Mouse (Mus musculus) inflammation-experienced regulatory T-cells, adult 6 months (primary cell): ENCODE results near the gene Xrcc1. TPM values are rescaled to one million over a fixed set of nuclear protein-coding genes. Genes with fewer than 3 reads are reported as not detected.
A peak's percentile ranks its signal among the peaks of the same experiment; 100 is the strongest.
"Not testable (repeated sequence)": the region's sequence is repeated elsewhere in the genome, so short reads cannot be mapped to it uniquely, and the experiment has no call there.

Experiments
- ATAC-seq: one replicate; pipeline ENCODE4 v1.8.0; 2017
- polyA plus RNA-seq, 3 experiments: library from polyadenylated mRNA; unstranded; fragments of 100-300 nt; shearing (Covaris generic); gene quantifications; one replicate each; pipeline ENCODE4 v1.2.1; 2017

Xrcc1 gene
- 10 to 100 TPM; 24.2 to 34.4 (median 31.8) TPM for polyA plus RNA-seq

DNA sequence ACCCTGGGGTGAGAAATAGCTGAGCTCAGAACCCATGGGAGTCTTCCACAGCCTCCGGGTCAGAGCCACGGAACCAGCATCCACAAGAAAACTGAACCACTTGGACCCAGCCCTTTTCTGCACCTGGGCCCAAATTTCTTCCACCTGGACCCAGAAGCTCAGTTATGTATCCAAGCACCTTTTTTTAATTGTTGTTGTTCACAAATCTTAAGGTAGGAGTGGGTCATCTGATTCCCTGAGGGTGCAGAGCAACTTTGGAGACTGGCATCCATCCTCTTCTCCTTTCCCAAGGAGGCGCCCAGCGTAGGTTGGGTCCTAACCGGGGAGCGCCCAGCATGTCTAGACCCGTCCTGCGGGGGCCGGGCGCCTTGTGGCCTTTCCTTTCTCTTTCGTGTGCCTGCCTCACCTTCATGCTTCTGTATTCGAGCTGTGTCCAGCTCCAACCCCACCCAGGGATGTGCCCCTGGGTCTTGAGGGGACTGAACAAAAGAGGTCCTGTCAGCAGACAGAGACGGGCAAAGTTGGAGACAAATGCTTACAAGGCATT lies at the start of gene Xrcc1, which contains the start of gene Pinlyp:
TSS of gene Xrcc1 (plus strand) at position 222 of the 547 bp plus-strand sequence.
TSS of gene Pinlyp (minus strand) at position 51 of the 547 bp plus-strand sequence.
- no peak for ATAC-seq

GRCm38 (mm10) chr7:24499856-24500577 lies 46.1 kb upstream of the Xrcc1 start:
- ATAC-seq = no peak

GRCm38 (mm10) chr7:24500929-24501328 lies 45.2 kb upstream of the Xrcc1 start:
- no peak for ATAC-seq

DNA sequence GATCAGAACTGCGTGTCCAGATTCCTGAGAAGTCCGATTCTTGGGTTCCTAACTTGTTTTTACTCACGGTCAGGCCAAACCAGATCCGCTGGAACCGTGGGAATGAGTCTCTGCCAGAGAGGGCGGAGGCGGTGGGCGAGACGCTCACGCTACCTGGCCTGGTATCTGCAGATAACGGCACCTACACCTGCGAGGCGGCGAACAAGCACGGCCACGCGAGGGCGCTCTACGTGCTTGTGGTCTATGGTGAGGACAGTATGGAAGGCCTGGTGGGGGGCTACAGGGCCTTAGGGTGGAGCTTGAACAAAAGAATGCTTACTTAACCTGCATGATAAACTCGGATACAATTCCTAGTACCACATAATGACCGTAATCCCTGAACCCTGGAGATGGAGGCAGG lies 44.6 kb upstream of the Xrcc1 start:
- no peak for ATAC-seq

GRCm38 (mm10) chr7:24504004-24504403 lies 42.1 kb upstream of the Xrcc1 start:
- no peak for ATAC-seq

DNA sequence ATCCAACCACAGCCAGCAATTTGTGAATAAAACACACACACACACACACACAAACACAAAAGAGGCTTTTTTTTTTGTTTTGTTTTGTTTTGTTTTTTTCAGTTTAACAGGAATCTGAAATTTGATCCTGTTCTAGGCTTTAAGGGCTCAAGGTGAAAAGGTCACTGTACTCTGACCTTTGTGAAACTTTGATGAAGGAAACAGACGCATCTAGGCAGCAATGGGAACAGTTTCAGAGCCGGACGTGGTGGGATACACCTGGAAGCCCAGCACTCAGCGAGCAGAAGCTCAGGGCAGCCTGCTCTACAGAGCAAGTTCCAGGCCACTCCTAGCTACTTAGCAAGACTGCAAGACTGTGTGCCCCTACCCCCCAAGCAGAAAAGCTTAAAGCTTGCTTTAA lies 41.2 kb upstream of the Xrcc1 start:
- ATAC-seq = no peak

GRCm38 (mm10) chr7:24505447-24506064 lies 40.5 kb upstream of the Xrcc1 start:
- ATAC-seq = no peak

GRCm38 (mm10) chr7:24506065-24506459 lies 40.0 kb upstream of the Xrcc1 start:
- no peak for ATAC-seq

DNA sequence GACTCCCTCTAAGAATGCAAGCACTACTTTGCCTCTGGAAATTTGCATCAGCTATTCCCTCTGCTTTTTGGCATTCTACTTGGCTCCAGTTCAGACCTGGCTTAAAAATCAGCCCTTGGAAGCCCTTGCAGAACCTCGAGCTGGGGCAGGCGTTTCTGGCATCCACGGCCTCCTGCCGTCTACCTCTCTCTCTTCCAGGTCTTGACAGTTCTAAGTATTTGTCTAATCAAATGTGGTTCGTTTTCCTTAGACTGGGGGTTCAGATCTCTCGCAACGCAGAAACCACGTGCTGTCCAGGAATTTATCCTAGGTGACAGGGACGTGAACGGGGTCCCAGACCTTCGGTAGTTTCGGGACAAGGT lies 39.6 kb upstream of the Xrcc1 start:
- no peak for ATAC-seq

- ATAC-seq = peak; percentile 49
Measured at GRCm38 (mm10) chr7:24506838-24507725, 39.0 kb upstream of the Xrcc1 start, which contains the start of gene Zfp428. TSS of gene Zfp428 (plus strand) at chr7:24507006.

DNA sequence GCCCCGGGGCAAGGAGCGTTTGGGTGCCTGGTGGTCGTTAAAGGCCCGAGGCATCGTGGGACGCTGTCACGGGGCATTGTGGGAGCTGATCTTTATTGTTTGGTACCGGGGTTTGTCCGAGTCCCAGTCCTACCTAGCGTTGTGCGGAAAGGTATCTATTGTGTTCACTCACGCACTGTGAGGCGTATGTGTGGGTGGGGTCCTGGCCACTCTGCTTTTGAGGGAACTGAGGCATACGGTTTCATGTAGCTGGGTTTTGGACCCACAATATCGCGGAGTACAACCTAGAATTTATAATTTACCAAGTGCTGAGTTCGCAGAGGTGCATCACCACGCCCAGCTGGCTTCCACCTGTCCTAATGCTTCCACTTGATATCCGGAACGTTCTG lies 38.4 kb upstream of the Xrcc1 start:
- no peak for ATAC-seq

GRCm38 (mm10) chr7:24512355-24512754 lies 33.7 kb upstream of the Xrcc1 start, which contains the start of gene AC161166.1:
TSS of gene AC161166.1 (minus strand) at chr7:24512455.
- ATAC-seq = no peak

GRCm38 (mm10) chr7:24516319-24516718 lies 29.8 kb upstream of the Xrcc1 start:
- not testable (repeated sequence) for ATAC-seq

DNA sequence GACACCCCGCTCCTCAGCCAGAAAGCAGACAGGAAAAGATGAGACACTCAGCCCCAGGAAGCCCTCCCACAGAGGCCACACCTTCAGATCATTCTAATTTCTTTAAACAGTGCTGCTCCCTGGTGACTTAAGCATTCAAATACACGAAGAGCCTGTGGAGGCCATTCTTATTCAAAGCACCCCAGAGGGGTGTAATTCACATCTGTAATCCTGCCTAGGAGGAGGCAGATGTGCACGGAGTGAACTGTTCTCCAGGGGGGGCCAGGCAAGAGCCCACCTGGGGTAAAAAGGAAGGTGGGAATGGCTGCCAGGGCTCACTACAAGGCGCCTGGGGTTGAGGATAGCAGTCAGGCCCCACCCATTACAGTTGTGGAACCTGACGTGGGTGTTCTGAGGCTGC lies 29.0 kb upstream of the Xrcc1 start:
- no peak for ATAC-seq

DNA sequence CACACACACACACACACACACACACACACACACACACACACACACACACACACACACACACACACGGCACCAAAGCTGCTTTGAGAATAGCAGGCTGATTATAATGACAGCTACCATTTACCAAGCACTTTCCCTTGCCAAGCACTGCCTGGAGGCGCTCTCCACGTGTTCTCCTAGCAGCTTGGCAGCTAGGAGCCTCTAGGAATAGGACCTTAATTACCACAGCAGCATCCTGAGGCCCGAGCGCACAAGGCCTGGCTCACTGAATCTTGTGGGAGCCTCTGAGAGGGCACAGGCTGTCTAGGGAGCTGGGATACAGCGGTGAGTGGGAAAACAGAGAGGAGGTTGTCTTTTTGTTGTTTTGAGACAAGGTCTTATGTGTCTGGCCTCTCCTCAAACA lies 28.4 kb upstream of the Xrcc1 start:
- ATAC-seq = no peak

DNA sequence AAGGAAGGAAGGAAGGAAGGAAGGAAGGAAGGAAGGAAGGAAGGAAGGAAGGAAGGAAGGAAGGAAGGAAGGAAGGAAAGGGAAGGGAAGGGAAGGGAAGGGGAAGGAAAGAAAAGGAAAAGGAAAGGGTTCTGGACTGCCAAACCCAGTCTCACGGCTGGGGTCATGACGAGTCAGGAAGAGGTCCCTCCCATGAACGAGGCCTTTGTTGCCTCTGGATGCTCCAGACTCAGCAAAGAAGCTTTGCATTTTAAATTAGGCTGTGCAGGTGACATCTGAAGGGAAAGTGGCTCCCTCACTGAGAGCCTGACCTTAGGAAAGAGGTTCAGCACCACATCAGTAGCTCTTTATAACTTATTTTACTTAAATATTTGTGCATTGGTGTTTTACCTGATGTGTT lies 27.0 kb upstream of the Xrcc1 start:
- ATAC-seq = no peak

DNA sequence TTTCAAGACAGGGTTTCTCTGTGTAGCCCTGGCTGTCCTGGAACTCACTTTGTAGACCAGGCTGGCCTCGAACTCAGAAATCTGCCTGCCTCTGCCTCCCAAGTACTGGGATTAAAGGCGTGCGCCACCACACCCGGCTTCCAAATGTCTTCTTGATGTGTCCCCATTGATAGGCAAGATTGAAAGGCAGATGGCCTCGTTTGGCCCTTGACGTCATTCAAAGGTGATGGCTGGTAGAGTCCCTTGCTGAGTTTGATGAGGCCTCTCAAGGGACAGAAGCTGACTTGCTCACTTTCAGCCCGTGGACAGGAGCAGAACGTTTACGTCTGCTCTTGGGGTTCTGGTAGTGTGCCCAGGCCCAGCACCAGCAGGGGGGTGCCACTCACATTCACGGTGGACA lies 26.0 kb upstream of the Xrcc1 start:
- ATAC-seq = not testable (repeated sequence)

DNA sequence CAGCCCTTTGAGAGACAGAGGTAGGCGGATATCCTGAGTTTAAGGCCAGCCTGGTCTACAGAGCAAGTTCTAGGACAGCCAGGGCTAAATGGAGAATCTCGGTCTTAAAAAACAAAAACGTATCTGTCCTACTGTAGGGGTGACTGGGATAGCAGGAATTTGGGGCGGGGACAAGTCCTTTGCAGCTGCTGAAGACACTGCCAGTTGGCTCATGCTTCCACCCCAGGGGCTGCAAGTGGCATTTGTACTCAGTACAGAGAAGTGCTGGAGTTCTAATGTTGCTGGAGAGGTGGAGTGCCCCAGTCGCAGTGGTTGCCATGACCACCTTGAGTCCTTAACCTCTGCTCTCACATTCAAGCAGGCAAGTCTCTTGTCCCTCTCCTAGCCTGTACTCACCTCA lies 23.3 kb upstream of the Xrcc1 start:
- no peak for ATAC-seq

DNA sequence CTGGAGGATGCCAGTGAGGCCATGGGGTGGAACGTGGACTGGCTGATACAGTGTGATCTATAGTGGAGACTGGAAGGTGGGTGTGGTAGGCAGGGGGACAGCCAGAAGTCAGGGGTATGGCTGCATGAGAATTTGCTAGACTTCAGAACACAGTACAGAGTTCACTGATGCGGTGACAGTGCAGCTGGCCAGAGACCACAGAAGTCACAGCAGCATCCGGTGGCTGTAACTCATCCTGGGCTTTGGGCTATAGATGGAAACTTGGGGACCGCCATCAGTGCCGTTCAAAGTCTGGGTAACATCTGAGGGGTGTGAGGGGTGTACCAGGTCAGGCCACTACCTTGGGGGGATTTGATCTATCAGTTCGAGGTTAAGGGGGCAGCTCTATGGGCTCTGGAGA lies 22.4 kb upstream of the Xrcc1 start:
- no peak for ATAC-seq

DNA sequence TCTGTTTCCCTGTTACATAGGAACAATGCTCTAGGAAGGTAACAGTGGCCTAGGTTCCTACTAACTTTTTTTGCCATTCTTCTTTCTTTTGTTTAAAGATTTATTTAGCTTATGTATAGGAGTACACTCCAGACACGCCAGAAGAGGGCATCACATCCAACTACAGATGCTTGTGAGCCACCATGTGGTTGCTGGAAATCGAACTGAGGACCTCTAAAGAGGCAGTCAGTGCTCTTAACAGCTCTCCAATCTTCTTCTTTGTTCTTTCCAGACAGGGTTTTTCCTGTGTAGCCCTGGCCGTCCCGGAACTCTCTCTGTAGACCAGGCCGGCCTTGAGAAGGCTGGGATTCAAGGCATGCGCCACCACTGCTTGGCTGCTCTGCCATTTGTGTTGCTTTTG lies 21.1 kb upstream of the Xrcc1 start:
- no peak for ATAC-seq

GRCm38 (mm10) chr7:24525686-24526420 lies 20.2 kb upstream of the Xrcc1 start:
- ATAC-seq = no peak

DNA sequence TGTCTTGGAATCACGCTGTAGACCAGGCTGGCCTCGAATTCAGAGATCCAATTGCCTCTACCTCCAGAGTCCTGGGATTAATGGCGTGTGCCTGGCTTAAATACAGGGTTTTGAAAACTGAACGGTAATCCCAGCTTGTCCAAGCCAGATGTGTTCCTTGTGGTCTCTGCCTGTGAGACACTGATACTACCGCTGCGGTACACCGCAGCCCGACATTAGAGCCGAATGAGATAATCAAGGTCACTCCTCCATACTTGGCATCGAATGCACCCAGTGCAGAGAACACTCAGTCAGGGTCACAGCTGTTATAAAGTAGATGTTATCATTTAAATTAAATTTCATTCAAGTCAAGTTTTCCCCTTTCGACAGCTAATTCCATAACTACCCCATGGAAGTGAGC lies 17.2 kb upstream of the Xrcc1 start:
- ATAC-seq = no peak
